Mouse (Mus musculus): ENCODE measurements at regions not wholly inside any gene's neighbourhood (a gene's known extent, or its start where the extent isn't known, plus 50 kb on each side); places are given as distances from the start of the nearest gene placed in this dataset.

- H3K36me3 ChIP-seq, result no peaks in the 10 kb centered on the region
- whole genome bisulfite sequencing, result 89% methylated on average over 3 of the region's 3 CpGs
- peaks cover 5% of the 10 kb centered on the region; the same call in 1 of the 2 replicates for H3K27me3 ChIP-seq (ENCODE audit: low read depth, poor library complexity, severe bottlenecking)
- no peak for DNase-seq (ENCODE audit: low spot score)
- no peak overlapping the region for H3K27ac ChIP-seq
- no peak overlapping the region for H3K4me3 ChIP-seq
- peaks cover 32% of the 10 kb centered on the region for H3K4me1 ChIP-seq
- no peaks in the 10 kb centered on the region for H3K9me3 ChIP-seq (replicated peaks)
Observed at GRCm38 (mm10) chr8:116237561-116238100, 267.1 kb upstream of the Dynlrb2 start.

- peak overlapping the region; percentile 51; the same call in 1 of the 2 replicates for H3K27ac ChIP-seq
- peaks cover 10% of the 10 kb centered on the region; the same call in 1 of the 2 replicates for H3K4me1 ChIP-seq
- no peak for DNase-seq (ENCODE audit: low spot score)
- no peaks in the 10 kb centered on the region for H3K27me3 ChIP-seq (ENCODE audit: low read depth, poor library complexity, severe bottlenecking)
- H3K4me3 ChIP-seq, result no peak overlapping the region
- H3K36me3 ChIP-seq, result no peaks in the 10 kb centered on the region
- 36% methylated on average over 5 of the region's 5 CpGs for whole genome bisulfite sequencing
- H3K9me3 ChIP-seq (replicated peaks), result no peaks in the 10 kb centered on the region
Observed at GRCm38 (mm10) chr8:116229654-116230136, 275.1 kb upstream of the Dynlrb2 start.

GRCm38 (mm10) chr8:116227003-116227402 lies 277.8 kb upstream of the Dynlrb2 start:
- WGBS, result 83% methylated on average over 6 of the region's 11 CpGs
- Histone ChIP-seq H3K27ac (no peak overlapping the region), H3K9me3 (replicated peaks) (no peaks in the 10 kb centered on the region), H3K4me3 (no peak overlapping the region), H3K36me3 (no peaks in the 10 kb centered on the region), H3K4me1 (peaks cover 10% of the 10 kb centered on the region; the same call in 1 of the 2 replicates), H3K27me3 (ENCODE audit: low read depth, poor library complexity, severe bottlenecking) (no peaks in the 10 kb centered on the region)
- no peak for DNase-seq (ENCODE audit: low spot score)

GRCm38 (mm10) chr8:116223235-116223634 lies 281.5 kb upstream of the Dynlrb2 start:
- H3K4me1 ChIP-seq, result no peaks in the 10 kb centered on the region
- DNase-seq (ENCODE audit: low spot score), result no peak
- WGBS, result 100% methylated on average over 2 of the region's 2 CpGs
- H3K36me3 ChIP-seq, result no peaks in the 10 kb centered on the region
- H3K27me3 ChIP-seq (ENCODE audit: low read depth, poor library complexity, severe bottlenecking), result no peaks in the 10 kb centered on the region
- no peaks in the 10 kb centered on the region for H3K9me3 ChIP-seq (replicated peaks)
- H3K27ac ChIP-seq, result no peak overlapping the region
- no peak overlapping the region for H3K4me3 ChIP-seq

GRCm38 (mm10) chr8:116215909-116216308 lies 288.9 kb upstream of the Dynlrb2 start:
- H3K4me1 ChIP-seq, result no peaks in the 10 kb centered on the region
- DNase-seq (ENCODE audit: low spot score), result no peak
- H3K27ac ChIP-seq, result no peak overlapping the region
- H3K27me3 ChIP-seq (ENCODE audit: low read depth, poor library complexity, severe bottlenecking), result no peaks in the 10 kb centered on the region
- no peaks in the 10 kb centered on the region for H3K36me3 ChIP-seq
- no peaks in the 10 kb centered on the region for H3K9me3 ChIP-seq (replicated peaks)
- H3K4me3 ChIP-seq, result no peak overlapping the region
- WGBS, result 87% methylated on average over 5 of the region's 5 CpGs

GRCm38 (mm10) chr8:116215286-116215860 lies 289.4 kb upstream of the Dynlrb2 start:
- Histone ChIP-seq H3K36me3 (no peaks in the 10 kb centered on the region), H3K4me1 (no peaks in the 10 kb centered on the region), H3K9me3 (replicated peaks) (no peaks in the 10 kb centered on the region), H3K27me3 (ENCODE audit: low read depth, poor library complexity, severe bottlenecking) (no peaks in the 10 kb centered on the region), H3K27ac (no peak overlapping the region), H3K4me3 (no peak overlapping the region)
- WGBS, result 74% methylated on average over 5 of the region's 5 CpGs
- no peak for DNase-seq (ENCODE audit: low spot score)

GRCm38 (mm10) chr8:116203631-116204030 lies 301.1 kb upstream of the Dynlrb2 start:
- Histone ChIP-seq H3K4me3 (no peak overlapping the region), H3K36me3 (no peaks in the 10 kb centered on the region), H3K27ac (peak overlapping the region; percentile 6; the same call in 1 of the 2 replicates), H3K4me1 (peaks cover 16% of the 10 kb centered on the region), H3K9me3 (replicated peaks) (no peaks in the 10 kb centered on the region), H3K27me3 (ENCODE audit: low read depth, poor library complexity, severe bottlenecking) (no peaks in the 10 kb centered on the region)
- 57% methylated on average over 2 of the region's 2 CpGs for WGBS
- DNase-seq (ENCODE audit: low spot score), result no peak

- no peaks in the 10 kb centered on the region for H3K36me3 ChIP-seq
- no peaks in the 10 kb centered on the region for H3K9me3 ChIP-seq (replicated peaks)
- peak overlapping the region; percentile 46; the same call in 1 of the 2 replicates for H3K27ac ChIP-seq
- H3K4me3 ChIP-seq, result no peak overlapping the region
- peaks cover 16% of the 10 kb centered on the region for H3K4me1 ChIP-seq
- no peaks in the 10 kb centered on the region for H3K27me3 ChIP-seq (ENCODE audit: low read depth, poor library complexity, severe bottlenecking)
- no peak for DNase-seq (ENCODE audit: low spot score)
- 67% methylated on average over 11 of the region's 11 CpGs for WGBS
Observed at GRCm38 (mm10) chr8:116200459-116200999, 304.2 kb upstream of the Dynlrb2 start.

- H3K27ac ChIP-seq, result 0 out of 2 replicates have a peak overlapping the region, but pooled peaks have one; percentile 2
- no peaks in the 10 kb centered on the region for H3K9me3 ChIP-seq (replicated peaks)
- DNase-seq (ENCODE audit: low spot score), result no peak
- peaks cover 16% of the 10 kb centered on the region for H3K4me1 ChIP-seq
- no peaks in the 10 kb centered on the region for H3K36me3 ChIP-seq
- no peaks in the 10 kb centered on the region for H3K27me3 ChIP-seq (ENCODE audit: low read depth, poor library complexity, severe bottlenecking)
- WGBS, result 85% methylated on average over 9 of the region's 9 CpGs
- H3K4me3 ChIP-seq, result no peak overlapping the region
Observed at GRCm38 (mm10) chr8:116196623-116197184, 308.1 kb upstream of the Dynlrb2 start.

GRCm38 (mm10) chr8:116192096-116192495 lies 312.7 kb upstream of the Dynlrb2 start:
- no peaks in the 10 kb centered on the region for H3K27me3 ChIP-seq (ENCODE audit: low read depth, poor library complexity, severe bottlenecking)
- no peaks in the 10 kb centered on the region for H3K36me3 ChIP-seq
- WGBS, result 39% methylated on average over 3 of the region's 3 CpGs
- H3K4me3 ChIP-seq, result no peak overlapping the region
- no peak overlapping the region for H3K27ac ChIP-seq
- H3K9me3 ChIP-seq (replicated peaks), result no peaks in the 10 kb centered on the region
- H3K4me1 ChIP-seq, result peaks cover 7% of the 10 kb centered on the region; the same call in 1 of the 2 replicates
- no peak for DNase-seq (ENCODE audit: low spot score)

- no peaks in the 10 kb centered on the region for H3K9me3 ChIP-seq (replicated peaks)
- DNase-seq (ENCODE audit: low spot score), result no peak
- H3K4me3 ChIP-seq, result no peak overlapping the region
- no peaks in the 10 kb centered on the region for H3K36me3 ChIP-seq
- 0 out of 2 replicates have a peak, but pooled peaks cover 2% of the 10 kb centered on the region for H3K4me1 ChIP-seq
- H3K27ac ChIP-seq, result no peak overlapping the region
- 91% methylated on average over 7 of the region's 7 CpGs for WGBS
- H3K27me3 ChIP-seq (ENCODE audit: low read depth, poor library complexity, severe bottlenecking), result no peaks in the 10 kb centered on the region
Observed at GRCm38 (mm10) chr8:116185206-116185605, 319.6 kb upstream of the Dynlrb2 start.

GRCm38 (mm10) chr8:116184241-116184640 lies 320.5 kb upstream of the Dynlrb2 start:
- Histone ChIP-seq H3K4me1 (0 out of 2 replicates have a peak, but pooled peaks cover 2% of the 10 kb centered on the region), H3K9me3 (replicated peaks) (no peaks in the 10 kb centered on the region), H3K36me3 (no peaks in the 10 kb centered on the region), H3K27ac (no peak overlapping the region), H3K27me3 (ENCODE audit: low read depth, poor library complexity, severe bottlenecking) (no peaks in the 10 kb centered on the region), H3K4me3 (no peak overlapping the region)
- 91% methylated on average over 8 of the region's 8 CpGs for WGBS
- DNase-seq (ENCODE audit: low spot score), result no peak

GRCm38 (mm10) chr8:116177946-116178345 lies 326.8 kb upstream of the Dynlrb2 start:
- Histone ChIP-seq H3K4me3 (no peak overlapping the region), H3K27ac (no peak overlapping the region), H3K36me3 (no peaks in the 10 kb centered on the region), H3K4me1 (peaks cover 16% of the 10 kb centered on the region), H3K9me3 (replicated peaks) (no peaks in the 10 kb centered on the region), H3K27me3 (ENCODE audit: low read depth, poor library complexity, severe bottlenecking) (no peaks in the 10 kb centered on the region)
- WGBS, result 48% methylated on average over 2 of the region's 2 CpGs
- DNase-seq (ENCODE audit: low spot score), result no peak
